Mouse (Mus musculus) kidney, adult 2 months (tissue): ENCODE measurements around the gene Ttc30a2. TPM values are rescaled to one million over a fixed set of nuclear protein-coding genes. Genes with fewer than 3 reads are reported as not detected.
"Not testable (repeated sequence)": the region's sequence is repeated elsewhere in the genome, so short reads cannot be mapped to it uniquely, and the experiment has no call there.

Source experiments
- DNase-seq: peaks from one replicate; pipeline ENCODE4 v3.0.0; 2021
- H3K27ac ChIP-seq: fragments of 200-500 bp; 2 replicates; pipeline ENCODE4 v1.5.1; 2012; ENCODE audit warnings: low read depth, low read length, control low read depth, inconsistent platforms; ENCODE audit not compliant: insufficient read depth
- H3K27me3 ChIP-seq: fragments of 200-500 bp; replicated peaks from 2 replicates; pipeline ENCODE4 v1.6.1; 2012; ENCODE audit warnings: mild to moderate bottlenecking, moderate library complexity, low read length, inconsistent platforms; ENCODE audit not compliant: control insufficient read depth, insufficient read depth
- H3K36me3 ChIP-seq: fragments of 200-500 bp; 2 replicates; pipeline ENCODE4 v1.6.1; 2012; ENCODE audit warnings: mild to moderate bottlenecking, moderate library complexity, low read length, inconsistent platforms; ENCODE audit not compliant: control insufficient read depth, insufficient read depth
- H3K4me1 ChIP-seq: fragments of 200-500 bp; 2 replicates; pipeline ENCODE4 v1.6.1; 2011; ENCODE audit warnings: low read length; ENCODE audit not compliant: control insufficient read depth, insufficient read depth
- H3K4me3 ChIP-seq: fragments of 200-500 bp; 2 replicates; pipeline ENCODE4 v1.5.1; 2011; ENCODE audit warnings: mild to moderate bottlenecking, low read depth, low read length, control low read depth; ENCODE audit not compliant: insufficient read depth
- CTCF ChIP-seq: fragments of 200-500 bp; conservative IDR thresholded peaks from 2 replicates; pipeline ENCODE4 v1.5.1; 2011; ENCODE audit warnings: low read depth, mild to moderate bottlenecking, control low read depth, low read length, moderate library complexity, mixed read lengths; ENCODE audit not compliant: insufficient read depth, insufficient read length
- POLR2A ChIP-seq: fragments of 200-500 bp; IDR thresholded peaks from one replicate; pipeline ENCODE4 v1.6.1; 2011; ENCODE audit warnings: low read depth, low read length, control low read depth
- WGBS: fragments of 180-500 bp; shearing (Covaris S2); methylation state at CpG from one replicate; pipeline ENCODE4 v1.1.7; 2018; 5-methylcytosine and 5-hydroxymethylcytosine counted together
- polyA plus RNA-seq: library from polyadenylated mRNA; depleted of rRNA; stranded (reverse); fragments of >200 nt; gene quantifications from 2 replicates; pipeline ENCODE4 v1.2.3, GENCODE M21; 2012; rRNA removed

Ttc30a2 gene
- polyA plus RNA-seq: 0.20 and 0.38 TPM in 2 replicates

DNA sequence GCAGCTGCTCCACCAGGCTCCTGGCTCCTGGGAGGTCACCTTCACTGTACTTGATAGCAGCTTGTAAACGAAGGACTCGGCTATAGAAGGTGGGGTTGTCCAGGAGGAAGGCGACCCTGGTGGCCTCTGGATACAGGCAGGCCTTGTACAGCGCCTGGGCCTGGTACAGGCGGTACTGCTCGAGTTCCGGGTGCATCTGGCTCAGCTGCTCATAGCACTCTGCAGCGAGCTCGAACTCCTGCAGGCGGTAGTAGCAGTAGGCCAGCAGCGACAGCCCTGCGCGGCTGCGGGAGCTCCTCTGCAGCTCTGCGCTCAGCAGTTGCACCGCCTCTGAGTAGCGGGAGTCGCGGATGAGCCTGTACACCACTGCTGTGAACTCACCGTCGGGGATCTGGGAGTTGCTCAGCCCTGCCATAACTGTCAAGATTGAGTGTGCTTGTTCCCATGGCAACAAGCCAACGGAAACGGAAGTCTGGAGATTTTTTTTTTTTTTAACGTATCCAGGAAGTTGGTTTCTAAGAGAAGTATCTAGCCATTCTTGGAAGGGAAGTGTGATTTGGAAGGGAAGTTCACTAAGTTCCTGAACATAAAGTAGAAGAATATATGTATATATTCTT lies at the start of gene Ttc30a2:
Gene Ttc30a2, minus strand, starts transcription at position 419 of the 617 bp plus-strand sequence.
- H3K4me1 ChIP-seq, H3K36me3 ChIP-seq, H3K27ac ChIP-seq, H3K27me3 ChIP-seq, H3K4me3 ChIP-seq: not testable (repeated sequence)
- 50% methylated on average over 20 of the region's 24 CpGs for WGBS
- peak; percentile 83 for DNase-seq

DNA sequence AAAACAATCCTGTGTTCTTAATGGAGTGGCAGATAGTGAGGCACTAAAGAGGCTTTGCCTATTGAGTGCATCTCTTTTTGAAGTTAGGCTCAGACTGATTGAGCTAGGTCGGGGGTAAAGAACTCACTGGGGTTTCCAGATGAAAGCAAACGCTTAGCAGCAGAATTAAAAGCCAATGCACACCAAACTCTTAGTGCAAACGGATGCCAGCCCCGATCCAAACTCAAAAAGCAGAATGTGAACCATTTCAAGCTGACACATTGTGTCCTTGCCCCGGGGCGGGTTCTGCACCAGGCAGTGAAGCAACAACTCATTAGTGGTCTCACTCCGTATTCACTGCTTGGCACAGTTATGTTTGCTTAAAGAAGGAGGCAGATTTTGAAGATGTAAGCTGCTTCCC lies 38.9 kb upstream of the Ttc30a2 start:
- Histone ChIP-seq H3K27me3 (no peaks in the 10 kb centered on the region), H3K36me3 (no peaks in the 10 kb centered on the region), H3K27ac (no peak overlapping the region), H3K4me3 (no peak overlapping the region), H3K4me1 (no peaks in the 10 kb centered on the region)
- no peak for DNase-seq
- TF ChIP-seq POLR2A: no peak
- no peak for TF ChIP-seq CTCF
- WGBS: 18% methylated on average over 7 of the region's 7 CpGs

DNA sequence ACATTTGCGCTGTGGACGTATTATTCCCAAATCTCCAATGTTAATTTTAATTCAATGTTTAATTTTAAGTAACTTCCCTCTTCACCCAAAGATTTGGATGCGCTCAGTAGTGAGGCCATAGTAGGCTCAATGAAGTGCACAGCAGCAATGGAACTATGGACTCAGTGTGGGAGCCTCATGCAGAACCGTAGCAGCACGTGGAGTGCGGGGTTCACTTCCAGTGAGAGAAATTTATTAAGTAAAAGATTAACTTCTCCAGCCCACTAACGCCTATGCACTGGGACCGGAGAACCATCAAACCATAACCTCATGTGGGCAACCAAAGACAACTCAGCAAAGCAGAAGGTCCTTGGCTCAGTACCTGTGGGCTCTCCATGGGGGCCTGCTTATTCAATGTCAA lies 38.2 kb upstream of the Ttc30a2 start:
- no peaks in the 10 kb centered on the region for H3K36me3 ChIP-seq
- H3K4me3 ChIP-seq: no peak overlapping the region
- no peaks in the 10 kb centered on the region for H3K4me1 ChIP-seq
- H3K27ac ChIP-seq: no peak overlapping the region
- peak; percentile 79 for DNase-seq
- TF ChIP-seq POLR2A (no peak), CTCF (no peak)
- 53% methylated on average over 8 of the region's 8 CpGs for WGBS
- H3K27me3 ChIP-seq: no peaks in the 10 kb centered on the region

DNA sequence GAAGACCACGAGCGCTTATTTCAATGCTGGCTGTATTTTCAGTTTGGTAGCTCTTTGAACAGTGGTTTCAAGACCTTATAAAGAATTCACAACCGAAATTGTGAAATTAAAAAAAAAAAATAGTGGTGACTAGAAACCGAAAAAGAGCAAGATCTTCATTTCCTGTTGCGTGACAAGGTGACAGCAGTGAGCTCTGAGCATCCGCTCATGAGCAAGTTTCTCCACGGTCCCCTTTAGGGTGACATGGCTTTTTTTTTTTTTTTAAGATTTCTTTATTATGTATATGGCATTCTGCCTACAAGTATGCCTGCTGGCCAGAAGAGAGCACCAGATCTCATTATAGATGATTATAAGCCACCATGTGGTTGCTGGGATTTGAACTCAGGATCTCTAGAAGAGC lies 37.5 kb upstream of the Ttc30a2 start:
- no peaks in the 10 kb centered on the region for H3K4me1 ChIP-seq
- no peaks in the 10 kb centered on the region for H3K27me3 ChIP-seq
- TF ChIP-seq CTCF (no peak), POLR2A (no peak)
- H3K36me3 ChIP-seq: no peaks in the 10 kb centered on the region
- WGBS: 93% methylated on average over 7 of the region's 7 CpGs
- no peak for DNase-seq
- no peak overlapping the region for H3K27ac ChIP-seq
- H3K4me3 ChIP-seq: no peak overlapping the region

DNA sequence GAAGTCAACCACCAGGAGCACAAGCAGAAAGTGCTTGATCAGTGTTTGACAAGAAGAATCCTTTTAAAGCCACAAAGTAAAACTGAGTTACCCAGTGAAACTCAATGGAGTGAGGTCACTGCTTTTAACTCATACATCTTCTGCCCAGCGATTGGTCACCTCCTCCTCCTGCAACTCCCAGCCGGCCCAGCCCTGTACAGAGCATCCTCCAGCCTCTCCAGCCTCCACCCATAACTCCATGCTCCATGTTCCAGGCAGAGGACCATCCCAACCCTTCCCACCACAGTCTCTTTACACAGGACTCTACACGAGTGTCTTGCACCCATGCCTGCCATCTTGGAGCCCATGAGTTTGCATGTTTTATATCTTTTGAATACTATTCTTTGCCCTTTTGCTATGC lies 36.7 kb upstream of the Ttc30a2 start:
- TF ChIP-seq CTCF: no peak
- no peak for TF ChIP-seq POLR2A
- Histone ChIP-seq H3K4me3 (no peak overlapping the region), H3K36me3 (no peaks in the 10 kb centered on the region), H3K4me1 (no peaks in the 10 kb centered on the region), H3K27me3 (no peaks in the 10 kb centered on the region), H3K27ac (no peak overlapping the region)
- no peak for DNase-seq
- WGBS: 87% methylated on average over 3 of the region's 3 CpGs

DNA sequence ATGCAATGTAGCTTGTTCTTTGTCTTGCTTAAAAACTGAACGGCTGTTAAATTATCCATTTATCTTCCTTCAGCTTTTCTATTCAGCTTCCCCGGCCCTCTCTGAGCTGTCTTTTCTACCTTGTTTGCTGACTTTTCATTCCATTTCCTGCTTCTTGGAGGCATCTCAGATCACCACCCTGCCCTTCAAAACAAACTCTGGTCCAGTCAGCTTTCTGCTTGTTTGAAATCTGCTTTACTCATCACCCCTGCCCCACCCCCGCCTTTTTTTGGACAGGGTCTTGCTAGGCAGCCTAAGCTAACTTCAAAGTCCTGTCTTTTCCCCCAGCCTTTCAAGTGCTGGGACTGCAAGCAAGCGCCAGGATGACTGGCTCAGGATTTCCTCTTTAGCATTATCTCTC lies 28.2 kb upstream of the Ttc30a2 start:
- WGBS: 39% methylated on average over 4 of the region's 4 CpGs

DNA sequence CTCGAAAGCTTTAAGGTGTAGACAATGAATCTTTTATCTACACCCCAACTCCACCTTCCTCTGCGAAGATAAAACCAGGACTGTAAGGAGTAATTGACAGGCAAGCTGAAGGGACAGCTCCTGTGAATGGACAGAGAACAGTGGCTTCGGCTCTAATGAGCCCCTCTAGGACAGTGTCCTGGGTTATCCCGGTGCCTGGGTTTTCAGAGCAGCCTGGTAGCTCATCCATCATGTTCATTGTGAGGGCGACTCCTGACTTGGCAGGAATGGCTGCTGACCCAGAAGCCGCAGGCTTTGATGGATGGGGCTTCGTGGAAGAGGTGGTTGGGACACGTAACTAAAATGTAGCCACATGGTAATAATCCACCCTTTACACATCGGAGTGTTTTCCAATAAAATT lies 24.9 kb upstream of the Ttc30a2 start:
- 68% methylated on average over 9 of the region's 9 CpGs for WGBS
- no peak for TF ChIP-seq CTCF
- no peak for TF ChIP-seq POLR2A

More for the DNA sequence above, 28.2 kb upstream of the Ttc30a2 start:
- H3K27me3 ChIP-seq: no peaks in the 10 kb centered on the region
- H3K27ac ChIP-seq: no peak overlapping the region
- no peaks in the 10 kb centered on the region for H3K4me1 ChIP-seq
- TF ChIP-seq POLR2A (no peak), CTCF (no peak)
- DNase-seq: no peak
- H3K36me3 ChIP-seq: no peaks in the 10 kb centered on the region
- H3K4me3 ChIP-seq: no peak overlapping the region

DNA sequence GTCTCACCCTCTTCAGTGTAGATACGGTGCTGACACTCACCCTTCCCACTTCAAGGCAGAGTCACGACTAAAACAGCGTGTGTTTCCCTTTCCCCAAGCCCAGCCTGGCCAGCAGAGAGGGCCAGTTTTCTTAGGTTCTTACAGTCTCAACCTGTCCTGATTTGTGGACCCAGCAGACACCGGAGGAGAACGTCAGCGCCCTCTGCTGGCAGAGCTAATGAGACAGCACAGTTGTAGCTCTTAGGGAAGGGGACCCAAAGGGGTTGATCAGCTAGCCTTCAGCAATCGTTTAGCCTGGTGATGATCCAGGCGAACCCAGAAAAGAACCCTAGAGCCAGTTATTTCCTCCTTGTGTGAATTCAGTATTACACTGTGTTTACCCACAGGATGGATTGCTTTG lies 23.4 kb upstream of the Ttc30a2 start:
- no peaks in the 10 kb centered on the region for H3K27me3 ChIP-seq
- peak; percentile 95 for TF ChIP-seq CTCF
- TF ChIP-seq POLR2A: no peak
- no peak overlapping the region for H3K4me3 ChIP-seq
- DNase-seq: peak; percentile 78
- 38% methylated on average over 8 of the region's 8 CpGs for WGBS
- no peaks in the 10 kb centered on the region for H3K36me3 ChIP-seq
- H3K4me1 ChIP-seq: peaks cover 17% of the 10 kb centered on the region
- no peak overlapping the region for H3K27ac ChIP-seq

More for the DNA sequence above, 24.9 kb upstream of the Ttc30a2 start:
- H3K27me3 ChIP-seq: no peaks in the 10 kb centered on the region
- no peak overlapping the region for H3K4me3 ChIP-seq
- DNase-seq: no peak
- H3K4me1 ChIP-seq: peaks cover 11% of the 10 kb centered on the region
- H3K36me3 ChIP-seq: no peaks in the 10 kb centered on the region
- no peak overlapping the region for H3K27ac ChIP-seq
